Mouse (Mus musculus): ENCODE data around the gene Myo1d.
"Not testable (repeated sequence)": the region's sequence is repeated elsewhere in the genome, so short reads cannot be mapped to it uniquely, and the experiment has no call there.

Gene Myo1d

DNA sequence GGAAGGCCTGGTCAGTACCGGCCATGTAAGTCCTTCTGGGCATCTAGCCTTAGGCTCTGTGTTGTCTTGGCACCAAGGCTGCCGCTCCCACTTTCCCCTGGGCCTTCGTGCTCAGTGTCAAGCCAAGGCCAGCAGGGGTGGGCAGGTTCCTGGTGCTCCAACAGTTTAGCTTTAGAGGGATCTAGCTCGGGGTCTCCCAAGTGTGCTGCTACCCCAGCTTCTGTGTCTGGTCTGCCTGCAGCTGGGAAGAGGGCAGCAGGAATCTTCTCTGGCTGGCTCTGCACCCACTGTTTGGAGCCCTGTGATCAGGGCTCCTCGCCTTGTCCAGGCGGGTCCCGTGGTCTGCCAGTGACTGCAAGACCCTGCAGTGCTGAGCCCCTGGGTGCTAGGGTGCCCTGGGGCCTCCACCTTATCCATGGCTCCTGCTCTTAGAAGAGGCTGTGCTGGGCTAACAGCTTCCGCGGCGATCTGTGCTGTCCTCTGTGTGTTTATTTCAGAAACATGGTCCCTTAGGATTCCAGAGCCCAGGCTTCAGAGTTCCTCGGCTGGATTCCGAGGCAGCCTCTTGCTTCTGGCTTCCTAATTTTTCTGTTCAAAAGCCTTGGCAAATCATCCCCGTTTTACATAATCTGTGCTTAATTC lies 298.3 kb downstream of the Myo1d start:
- DNase-seq (ENCODE audit: low read depth) = no peak

DNA sequence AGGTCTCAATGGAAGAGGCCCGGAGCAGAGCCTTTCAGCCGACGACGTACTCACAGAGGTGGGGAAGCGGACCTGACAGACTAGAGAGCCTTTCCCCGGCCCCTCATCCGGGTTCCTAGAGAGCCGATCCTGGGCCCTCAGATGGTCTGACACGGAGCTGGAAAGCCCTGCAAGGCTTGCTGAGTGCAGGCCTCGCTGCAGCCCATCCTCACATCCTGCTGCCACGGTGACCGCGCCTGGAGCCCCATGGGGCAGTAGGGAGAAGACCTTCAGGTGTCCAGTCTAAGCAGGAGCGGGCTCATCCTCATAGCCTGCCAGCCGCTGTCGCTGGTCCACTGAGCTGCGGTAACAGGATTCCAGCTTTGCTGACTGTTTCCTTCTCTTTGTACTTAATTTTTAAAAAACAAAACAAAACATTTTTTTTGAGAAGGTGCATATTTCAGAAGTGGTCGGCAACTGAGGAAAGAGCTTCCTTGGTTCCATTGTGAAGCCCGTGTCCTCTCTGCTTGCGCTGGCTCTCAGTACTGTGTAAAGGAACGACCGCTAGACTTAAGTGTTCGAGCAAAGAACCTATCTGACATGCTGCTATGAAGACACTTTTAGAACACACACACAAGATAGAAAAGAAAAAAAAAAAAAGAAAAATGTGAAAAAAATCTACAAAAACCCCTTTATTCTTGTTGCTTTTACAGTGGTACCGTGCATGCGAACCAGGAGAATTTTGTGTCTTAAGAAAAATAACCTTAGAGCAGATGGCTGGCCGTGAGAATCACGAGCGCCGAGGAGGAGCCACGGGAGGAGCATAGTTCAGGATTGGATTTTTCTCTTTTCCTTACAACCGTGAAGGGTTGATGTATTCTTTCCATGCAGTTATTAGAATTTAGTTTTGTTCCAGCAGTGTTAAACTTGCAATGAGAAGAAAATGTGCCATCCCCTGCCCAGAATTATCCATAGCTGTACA lies 299.6 kb downstream of the Myo1d start:
- no peak for DNase-seq (ENCODE audit: low read depth)

DNA sequence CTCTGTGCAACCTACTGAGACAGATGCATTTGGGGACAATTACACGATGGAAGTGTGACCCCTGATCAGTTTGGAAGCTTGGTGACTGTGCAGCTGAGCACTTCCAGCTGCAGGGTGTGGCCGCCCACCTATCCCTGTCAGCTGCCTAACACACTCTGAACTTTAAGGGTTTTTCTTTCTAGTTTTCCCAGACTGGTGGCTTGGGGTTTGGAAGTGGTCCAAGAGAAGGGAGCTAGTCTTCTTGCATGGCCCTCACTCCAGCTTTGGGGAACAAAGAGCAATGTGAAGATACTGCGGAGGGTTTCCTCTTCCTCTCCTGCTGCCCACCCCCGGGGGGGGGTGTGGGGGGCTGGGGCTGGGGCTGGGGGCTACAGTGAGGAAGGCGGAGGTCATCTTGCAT lies 300.4 kb downstream of the Myo1d start:
- no peak for DNase-seq (ENCODE audit: low read depth)

DNA sequence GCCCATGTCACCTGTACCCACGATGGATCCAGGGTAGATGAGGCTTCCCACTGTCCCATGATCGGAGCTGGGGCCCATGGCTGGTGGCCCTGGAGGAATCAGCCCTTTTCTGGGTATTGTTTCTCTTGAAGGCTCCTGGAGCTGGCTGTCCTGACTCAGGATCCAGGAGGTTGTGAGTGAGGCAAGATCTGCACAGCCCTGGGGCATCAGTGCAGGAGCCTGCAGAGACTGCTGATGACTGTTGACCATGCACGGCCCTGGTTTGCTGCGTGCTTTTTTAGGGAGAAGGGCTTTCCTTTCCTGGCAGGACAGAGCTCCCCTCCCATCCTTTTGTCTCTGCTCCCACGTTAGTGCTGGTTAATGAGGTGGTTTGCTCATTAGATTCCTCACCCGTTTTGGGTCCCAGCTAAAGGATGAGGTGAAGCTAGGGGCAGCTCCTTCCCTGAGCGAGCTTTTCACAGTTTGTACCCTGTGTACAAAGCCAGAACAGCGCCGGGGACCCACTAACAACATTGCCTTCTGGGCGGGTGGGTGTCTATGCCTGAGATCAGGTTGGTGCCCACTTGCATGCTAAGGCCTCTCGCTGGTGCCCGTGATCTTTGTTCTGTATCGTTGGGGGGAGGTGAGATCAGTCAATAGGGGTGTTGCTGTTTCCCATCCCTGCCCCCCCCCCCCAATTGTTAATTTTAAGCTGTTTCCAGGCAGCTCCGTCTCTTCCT lies 301.0 kb downstream of the Myo1d start:
- no peak for DNase-seq (ENCODE audit: low read depth)

DNA sequence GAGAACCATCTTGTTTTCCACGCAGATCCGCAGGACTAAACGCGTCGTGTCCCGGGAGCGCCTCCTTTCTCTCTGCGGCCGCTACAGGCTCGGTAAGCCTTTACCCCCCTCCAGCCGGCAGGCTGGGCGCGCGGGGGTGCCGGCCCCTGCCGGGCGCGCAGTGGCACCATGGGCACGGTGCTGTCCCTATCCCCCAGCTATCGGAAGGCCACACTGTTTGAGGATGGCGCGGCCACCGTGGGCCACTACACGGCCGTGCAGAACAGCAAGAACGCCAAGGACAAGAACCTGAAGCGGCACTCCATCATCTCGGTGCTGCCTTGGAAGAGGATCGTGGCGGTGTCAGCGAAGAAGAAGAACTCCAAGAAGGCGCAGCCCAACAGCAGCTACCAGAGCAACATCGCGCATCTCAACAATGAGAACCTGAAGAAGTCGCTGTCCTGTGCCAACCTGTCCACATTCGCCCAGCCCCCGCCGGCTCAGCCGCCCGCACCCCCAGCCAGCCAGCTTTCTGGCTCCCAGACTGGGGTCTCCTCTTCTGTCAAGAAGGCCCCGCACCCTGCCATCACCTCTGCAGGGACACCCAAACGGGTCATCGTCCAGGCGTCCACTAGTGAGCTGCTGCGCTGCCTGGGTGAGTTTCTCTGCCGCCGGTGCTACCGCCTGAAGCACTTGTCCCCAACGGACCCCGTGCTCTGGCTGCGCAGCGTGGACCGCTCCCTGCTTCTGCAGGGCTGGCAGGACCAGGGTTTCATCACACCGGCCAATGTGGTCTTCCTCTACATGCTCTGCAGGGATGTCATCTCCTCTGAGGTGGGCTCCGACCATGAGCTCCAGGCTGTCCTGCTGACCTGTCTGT lies 302.3 kb downstream of the Myo1d start:
- DNase-seq (ENCODE audit: low read depth) = no peak

DNA sequence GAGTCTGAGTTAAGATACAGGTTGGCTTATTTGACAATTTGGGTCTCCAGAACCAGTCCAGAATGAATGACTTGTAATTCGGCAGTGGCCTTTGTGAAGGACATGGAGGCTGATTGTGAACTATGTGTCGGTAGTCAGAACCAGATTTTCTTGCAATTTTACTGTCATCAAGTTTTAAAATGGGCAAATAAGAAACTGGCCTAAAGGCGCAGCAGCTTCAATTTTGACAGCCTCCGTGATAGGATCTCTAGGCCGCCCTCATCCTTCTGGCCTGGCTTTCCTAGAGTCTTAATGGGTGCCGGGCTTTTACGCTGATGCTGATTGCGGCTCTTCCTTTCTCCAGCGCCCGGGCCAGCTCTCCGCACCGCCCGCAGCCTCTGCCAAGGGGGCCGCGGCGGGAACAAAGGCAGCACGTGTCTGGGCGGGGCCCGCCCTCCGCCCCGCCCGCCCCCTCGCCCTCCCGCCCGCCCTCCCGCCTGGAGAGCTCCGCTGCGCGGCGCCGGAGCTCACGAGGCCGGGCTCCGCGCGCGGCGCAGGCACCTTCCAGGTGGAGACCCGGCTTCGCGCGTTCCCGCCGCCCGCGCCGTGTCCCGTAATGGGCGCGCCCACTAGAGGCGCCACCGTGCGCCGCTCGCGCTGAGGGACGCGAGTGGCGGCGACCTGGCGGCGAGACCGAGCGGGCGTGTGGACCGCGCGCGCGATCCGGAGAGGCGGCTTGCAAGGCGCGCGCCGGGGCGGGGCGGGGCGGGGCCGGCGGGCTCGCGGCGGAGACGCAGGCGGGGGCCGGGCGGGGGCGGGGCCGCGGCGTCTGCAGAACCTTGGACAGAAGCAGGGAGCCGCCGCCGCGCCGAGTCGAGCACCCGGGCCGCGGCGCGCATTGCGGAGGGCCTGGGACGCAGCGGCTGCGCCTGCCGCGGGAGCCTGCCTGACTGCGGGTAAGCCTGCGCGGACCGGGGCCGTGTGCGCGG lies 303.3 kb downstream of the Myo1d start, which contains the start of gene Cdk5r1:
TSS of gene Cdk5r1 (plus strand) at position 802 of the 968 bp plus-strand sequence.
- peak; percentile 63 for DNase-seq (ENCODE audit: low read depth)

DNA sequence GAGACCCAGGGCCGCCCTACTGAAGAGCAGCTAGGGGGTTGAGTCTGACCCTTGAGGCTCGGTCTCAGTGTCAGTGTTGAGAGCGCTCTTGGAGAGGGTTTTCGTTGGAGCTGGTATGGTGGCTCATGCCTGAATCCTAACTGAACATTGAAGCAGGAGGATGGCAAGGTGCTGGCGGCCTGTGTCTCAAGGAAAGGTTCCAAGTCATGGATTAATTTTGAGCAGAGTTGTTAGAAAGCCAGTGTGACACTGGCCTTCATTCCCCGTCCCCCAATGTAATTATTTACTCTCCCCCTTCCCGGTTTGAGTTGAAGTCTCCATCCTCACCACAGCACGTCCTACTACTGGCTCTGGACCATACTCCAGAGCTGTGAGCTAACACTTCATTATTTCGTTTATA lies 304.3 kb downstream of the Myo1d start:
- DNase-seq (ENCODE audit: low read depth) = no peak

DNA sequence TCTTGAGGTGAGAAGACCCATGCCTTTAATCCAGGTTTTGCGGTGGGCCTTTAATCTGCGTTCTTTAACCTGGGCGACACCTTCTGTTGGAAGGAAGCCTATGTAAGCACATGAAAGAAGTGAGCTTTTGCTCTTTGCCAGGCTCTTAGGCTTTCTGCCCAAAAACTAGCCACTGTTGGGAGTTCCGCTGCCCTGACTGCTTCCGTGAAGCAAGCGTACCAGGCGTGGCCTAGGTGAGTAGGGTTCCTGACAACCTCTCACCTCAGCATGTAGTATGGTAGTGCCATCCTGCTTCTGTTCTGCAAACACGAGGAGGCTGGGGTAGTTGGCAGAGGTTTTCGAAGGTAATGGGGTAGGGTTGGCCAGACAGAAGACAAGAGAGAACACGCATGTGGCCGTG lies 305.0 kb downstream of the Myo1d start:
- no peak for DNase-seq (ENCODE audit: low read depth)

DNA sequence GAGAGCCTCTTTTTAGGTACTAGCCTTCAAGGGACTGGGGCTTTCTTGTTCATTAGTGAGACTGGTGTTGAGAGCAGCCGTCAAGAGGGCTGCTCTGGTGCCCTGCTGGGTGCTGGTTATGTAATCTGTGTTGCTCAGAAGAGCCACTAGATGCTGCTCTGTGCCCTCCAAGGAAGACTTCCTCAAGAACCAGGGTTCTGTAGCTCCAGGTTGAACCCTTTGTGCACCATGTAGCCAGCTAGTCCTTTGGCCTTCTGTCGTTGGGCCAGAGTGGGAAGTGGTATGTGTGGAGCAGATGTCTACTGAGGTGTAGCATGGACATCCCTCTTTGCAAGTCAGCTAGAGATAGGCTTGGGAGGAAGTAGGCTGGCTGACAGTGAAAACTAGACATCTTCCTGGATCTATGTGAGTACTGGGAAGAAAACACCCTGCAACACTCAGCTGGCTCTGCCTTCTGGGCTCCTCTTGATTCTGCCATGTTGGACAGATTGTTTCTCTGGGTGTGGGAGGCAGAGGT lies 305.6 kb downstream of the Myo1d start:
- DNase-seq (ENCODE audit: low read depth) = peak; percentile 50

DNA sequence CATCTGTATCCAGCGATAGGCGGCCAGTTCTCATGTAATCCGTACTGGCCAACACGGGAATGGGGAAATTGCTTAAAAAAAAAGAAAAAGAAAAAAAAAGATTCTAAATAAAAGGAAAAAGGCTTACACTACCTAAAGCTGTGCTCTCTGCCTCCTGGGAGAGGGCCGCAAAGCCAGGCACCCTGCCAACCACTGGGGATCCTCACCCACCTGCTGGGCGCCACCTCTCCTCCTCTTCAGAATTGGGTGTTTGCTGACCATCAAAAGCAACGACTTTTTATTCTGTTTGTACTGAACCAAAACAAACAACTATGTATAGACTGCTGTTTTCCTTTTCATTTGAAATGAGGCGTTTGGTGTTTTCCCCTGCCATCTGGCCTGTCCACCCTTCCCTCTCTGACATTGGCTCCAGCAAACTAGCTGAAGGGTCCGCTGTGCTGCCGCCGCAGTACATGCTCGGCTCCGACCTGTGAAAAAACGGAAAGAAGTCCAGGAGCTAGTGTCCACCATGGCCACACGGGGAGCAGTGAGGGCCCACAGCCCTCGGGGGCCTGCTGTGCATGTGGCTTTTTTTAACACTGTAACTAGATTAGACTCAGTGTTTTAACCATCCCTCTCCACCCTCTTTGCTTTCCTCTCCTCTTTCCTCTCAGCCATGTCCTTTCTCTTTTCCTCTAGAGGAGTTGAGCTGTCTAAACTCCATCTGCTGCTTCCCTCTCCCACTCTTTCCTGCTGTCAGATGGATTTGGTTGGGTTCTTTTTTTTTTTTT lies 307.8 kb downstream of the Myo1d start:
- DNase-seq (ENCODE audit: low read depth) = no peak

DNA sequence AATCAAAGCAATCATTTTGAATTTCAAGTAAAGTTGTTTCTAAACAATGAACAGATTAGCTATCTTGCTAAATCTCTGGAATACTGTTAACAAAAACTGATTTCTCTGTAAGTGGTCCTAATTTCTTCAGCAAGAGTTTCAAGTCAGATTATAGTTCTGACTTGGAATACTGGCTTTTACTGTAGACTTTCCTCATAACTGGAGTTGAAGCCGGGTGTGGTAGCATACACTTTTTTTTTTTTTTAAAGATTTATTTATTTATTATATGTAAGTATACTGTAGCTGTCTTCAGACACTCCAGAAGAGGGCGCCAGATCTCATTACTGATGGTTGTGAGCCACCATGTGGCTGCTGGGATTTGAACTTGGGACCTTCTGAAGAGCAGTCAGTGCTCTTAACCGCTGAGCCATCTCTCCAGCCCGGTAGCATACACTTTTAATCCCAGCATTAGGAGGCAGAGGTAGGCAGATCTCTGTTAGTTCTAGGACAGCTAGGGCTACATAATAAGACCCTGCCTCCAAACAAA lies 316.2 kb downstream of the Myo1d start:
- not testable (repeated sequence) for DNase-seq (ENCODE audit: low read depth)

DNA sequence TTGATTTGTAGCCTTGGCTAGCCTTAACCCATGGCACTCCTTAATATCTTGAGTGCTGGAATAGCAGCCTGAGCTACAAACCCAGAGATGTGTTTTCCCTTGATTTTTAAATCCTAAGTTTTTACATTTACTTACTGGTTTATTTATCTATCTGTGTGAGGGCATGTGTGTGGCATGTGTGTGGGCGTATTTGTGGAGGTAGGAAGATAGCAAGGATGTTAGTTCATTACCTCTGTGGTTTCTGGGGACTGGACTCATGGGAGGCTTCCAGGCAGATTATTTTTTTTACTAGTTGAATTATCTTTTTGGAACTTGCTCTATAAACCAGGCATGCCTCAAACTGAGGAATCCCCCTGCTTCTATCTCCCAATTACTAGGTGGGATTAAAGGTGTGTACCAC lies 326.6 kb downstream of the Myo1d start:
- no peak for DNase-seq (ENCODE audit: low read depth)

DNA sequence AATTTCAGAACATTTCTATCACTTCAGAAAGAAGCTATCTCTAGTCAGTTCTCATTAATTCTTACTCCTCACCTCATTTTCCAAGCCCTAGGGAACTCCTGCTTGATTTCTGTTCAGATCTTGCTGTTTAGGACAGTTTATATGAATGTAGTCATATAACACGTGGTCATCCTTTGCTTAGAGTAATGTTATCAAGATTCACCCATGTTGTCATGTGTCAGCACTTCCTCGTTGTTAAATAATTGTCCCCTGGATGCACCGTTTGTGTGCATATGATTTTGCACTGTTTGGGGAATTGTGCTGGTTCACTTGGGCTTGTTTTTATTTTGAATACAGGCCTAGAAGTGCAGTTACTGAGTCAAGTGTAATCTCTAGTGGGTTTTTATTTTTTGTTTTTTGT lies 327.6 kb downstream of the Myo1d start:
- DNase-seq (ENCODE audit: low read depth) = no peak

DNA sequence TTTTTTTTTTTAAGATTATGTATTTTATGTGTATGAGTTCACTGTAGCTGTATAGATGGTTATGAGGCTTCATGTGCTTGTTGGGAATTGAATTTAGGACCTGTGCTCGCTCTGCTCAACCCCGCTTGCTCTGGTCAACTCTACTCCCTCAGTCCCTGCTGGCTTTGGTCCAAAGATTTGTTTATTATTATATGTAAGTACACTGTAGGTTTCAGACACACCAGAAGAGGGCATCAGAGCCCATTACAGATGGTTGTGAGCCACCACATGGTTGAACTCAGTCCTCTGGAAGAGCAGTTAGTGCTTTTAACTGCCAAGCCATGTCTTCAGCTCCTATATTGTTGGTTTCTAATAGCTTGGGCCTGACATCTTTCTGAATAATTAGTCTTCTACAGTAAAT lies 330.0 kb downstream of the Myo1d start:
- DNase-seq (ENCODE audit: low read depth) = no peak

DNA sequence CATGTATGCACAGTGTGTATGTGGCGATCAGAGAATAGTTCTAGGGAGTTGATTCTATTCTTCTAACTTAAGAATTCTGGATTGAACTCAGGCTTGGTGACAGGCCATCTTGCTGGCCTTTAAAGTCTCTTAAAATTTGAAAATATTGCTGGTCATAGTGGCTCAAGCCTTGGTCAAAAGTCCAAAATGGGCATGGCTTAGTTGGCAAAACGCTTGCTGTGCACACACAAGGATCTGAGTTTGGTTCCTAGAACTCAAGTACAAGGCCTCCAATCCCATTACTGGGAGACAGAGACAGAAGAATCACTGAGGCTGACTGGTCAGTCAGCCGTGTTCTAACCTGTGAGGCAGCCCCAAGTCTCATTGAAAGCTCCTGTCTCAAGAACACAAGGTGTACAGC lies 332.9 kb downstream of the Myo1d start:
- no peak for DNase-seq (ENCODE audit: low read depth)
